In the genomic region with DNA sequence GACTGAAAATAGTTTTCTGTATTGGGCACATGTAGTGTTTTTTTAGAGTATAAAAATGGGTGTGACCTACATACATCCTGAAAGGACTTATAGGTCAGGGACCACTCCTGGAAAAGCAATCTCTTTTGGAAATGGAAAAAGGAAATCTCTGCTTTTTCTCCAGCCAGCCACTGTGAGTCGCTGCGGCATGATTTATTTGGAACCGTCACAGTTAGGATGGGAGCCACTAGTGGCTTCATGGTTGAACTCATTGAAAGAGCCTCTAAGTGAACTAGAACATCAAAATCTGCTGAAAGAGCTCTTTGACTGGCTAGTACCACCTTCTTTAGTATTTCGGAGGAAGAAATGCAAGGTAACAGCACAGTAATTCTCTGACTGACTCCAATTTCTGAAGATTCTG, we compare ENCODE assay signal across 10 mouse cellular contexts.
DNase-seq lines count a peak whose midpoint lies in the region; ATAC-seq lines count a peak whose summit lies in the region.
"Had no signal": no experiment of that assay in that cellular context is flagged by ENCODE, and none has a peak within 500 bp of the region (broad histone marks: within the 10 kb centered on the region; RNA-seq: fewer than 3 reads in every experiment).

No protein-coding gene starts in this region.

- no peak overlapping the region for H3K27ac ChIP-seq in embryonic facial prominence, embryonic 11.5 days (replicated peaks; ENCODE audit: low read depth, low read length)
- H3K27ac ChIP-seq in embryonic facial prominence, embryonic 10.5 days (replicated peaks): no peak overlapping the region

- no peaks in the 10 kb centered on the region for H3K9me3 ChIP-seq in embryonic facial prominence, embryonic 11.5 days (replicated peaks; ENCODE audit: control insufficient read depth, low read length)
- no peaks in the 10 kb centered on the region for H3K9me3 ChIP-seq in embryonic facial prominence, embryonic 10.5 days

- H3K4me2 ChIP-seq in embryonic facial prominence, embryonic 11.5 days (ENCODE audit: low read depth, low read length): no peak overlapping the region

- H3K36me3 ChIP-seq in embryonic facial prominence, embryonic 11.5 days (replicated peaks; ENCODE audit: control insufficient read depth, insufficient read depth, low read depth, low read length): no peaks in the 10 kb centered on the region
- no peaks in the 10 kb centered on the region for H3K36me3 ChIP-seq in embryonic facial prominence, embryonic 10.5 days (replicated peaks)

- H3K4me3 ChIP-seq in embryonic facial prominence, embryonic 11.5 days (ENCODE audit: low read depth, low read length): no peak overlapping the region
- no peak overlapping the region for H3K4me3 ChIP-seq in embryonic facial prominence, embryonic 10.5 days

- WGBS in embryonic facial prominence, embryonic 11.5 days: 51% methylated on average over 4 of the region's 4 CpGs
- 45% methylated on average over 4 of the region's 4 CpGs for WGBS in embryonic facial prominence, embryonic 10.5 days

- DNase-seq in embryonic facial prominence, embryonic 11.5 days (ENCODE audit: low spot score): peak; percentile 41
- no peak for DNase-seq in embryonic facial prominence, embryonic 10.5 days (ENCODE audit: low spot score)
- DNase-seq in layer of hippocampus, adult 11-12 months (ENCODE audit: low spot score): peak; percentile 8
- DNase-seq in layer of hippocampus, adult 9-10 months (ENCODE audit: low spot score): no peak
- DNase-seq in NIH3T3 (ENCODE audit: low read depth): peak; percentile 31
- DNase-seq in kidney, postnatal 36 days: peak; percentile 7 to 49
- DNase-seq in frontal cortex, postnatal 10 days (ENCODE audit: low spot score in 2 of 2): no peak
- DNase-seq: thymus, postnatal 36 days had no signal

- ATAC-seq in embryonic facial prominence, embryonic 11.5 days (replicated peaks; ENCODE audit: insufficient number of reproducible peaks, low FRiP score, low TSS enrichment, low read depth): no peak
- ATAC-seq in megakaryocyte progenitor cell, adult 5-6 weeks (replicated peaks; ENCODE audit: poor library complexity): no peak
- ATAC-seq: CD4-positive, CD25-positive, alpha-beta regulatory T cell, adult 4 months had no signal

- no peaks in the 10 kb centered on the region for H3K4me1 ChIP-seq in embryonic facial prominence, embryonic 11.5 days (ENCODE audit: control insufficient read depth, insufficient read depth, low read length)
- H3K4me1 ChIP-seq in embryonic facial prominence, embryonic 10.5 days: no peaks in the 10 kb centered on the region

- no peaks in the 10 kb centered on the region for H3K27me3 ChIP-seq in embryonic facial prominence, embryonic 11.5 days (ENCODE audit: control insufficient read depth, insufficient read depth, low read length)
- no peaks in the 10 kb centered on the region for H3K27me3 ChIP-seq in embryonic facial prominence, embryonic 10.5 days (replicated peaks; ENCODE audit: low read depth, poor library complexity, severe bottlenecking)

- H3K9ac ChIP-seq in embryonic facial prominence, embryonic 11.5 days (replicated peaks; ENCODE audit: low read length): no peak overlapping the region

Comparison
In these comparisons a context has a peak if more than half of its experiments do, and no peak if none do; other contexts are left out.
1. DNase-seq: peak in embryonic facial prominence, embryonic 11.5 days (single experiment), layer of hippocampus, adult 11-12 months (single experiment), NIH3T3 (single experiment) and kidney, postnatal 36 days (2 of 2); none in embryonic facial prominence, embryonic 10.5 days (single experiment), layer of hippocampus, adult 9-10 months (single experiment) and frontal cortex, postnatal 10 days (0 of 2).